Mouse (Mus musculus): ENCODE measurements at regions not wholly inside any gene's neighbourhood (a gene's known extent, or its start where the extent isn't known, plus 50 kb on each side); places are given as distances from the start of the nearest gene placed in this dataset.

DNA sequence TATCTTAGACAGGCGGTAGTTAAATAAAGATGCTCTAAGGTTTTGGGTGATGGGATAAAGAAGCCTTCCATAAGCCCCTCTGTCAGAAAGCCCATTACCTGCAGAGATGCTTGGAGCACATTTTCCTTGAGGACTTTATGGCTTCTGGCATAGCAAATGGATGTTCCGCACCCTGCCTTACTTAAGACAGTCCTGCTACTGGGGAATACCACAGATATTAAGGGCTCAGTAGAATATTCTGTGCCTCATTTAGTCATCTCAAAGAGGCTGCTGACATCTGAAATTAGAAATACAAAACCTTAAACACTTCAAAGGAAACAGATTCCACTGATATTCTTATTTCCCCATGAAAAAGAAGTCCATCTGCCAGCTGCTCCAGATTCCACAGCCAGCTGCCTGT lies 240.0 kb downstream of the Arl4a start:
- H3K4me3 ChIP-seq (ENCODE audit: control insufficient read depth in 1 of 2, insufficient read depth in 1 of 2, low read depth in 2 of 2, low read length in 2 of 2), result no peak overlapping the region
- H3K27ac ChIP-seq (ENCODE audit: control insufficient read depth, low read depth, low read length), result no peak overlapping the region
- no peaks in the 10 kb centered on the region for H3K4me1 ChIP-seq (ENCODE audit: control insufficient read depth in 1 of 2, insufficient read depth in 2 of 2, low read length in 2 of 2)
- H3K79me2 ChIP-seq (ENCODE audit: control insufficient read depth, insufficient read depth, low read length, poor library complexity), result no peaks in the 10 kb centered on the region
- DNase-seq (ENCODE audit: low read depth, low spot score), result no peak
- no peaks in the 10 kb centered on the region for H3K9me3 ChIP-seq (replicated peaks; ENCODE audit: insufficient read depth, low read length)
- no peaks in the 10 kb centered on the region for H3K36me3 ChIP-seq (ENCODE audit: control insufficient read depth in 1 of 2, insufficient read depth in 2 of 2, low read length in 2 of 2)
- no peaks in the 10 kb centered on the region for H3K27me3 ChIP-seq (ENCODE audit: control insufficient read depth in 1 of 2, insufficient read depth in 2 of 2, low read length in 2 of 2)
- no peak overlapping the region for H3K9ac ChIP-seq (ENCODE audit: control insufficient read depth, low read depth, low read length, poor library complexity, severe bottlenecking)
- TF ChIP-seq ZC3H11A (IDR thresholded peaks at IDR 0.05; ENCODE audit: low read depth, low read length) (no peak), JUND (IDR thresholded peaks at IDR 0.05; ENCODE audit: low read depth, low read length) (no peak), CTCF (IDR thresholded peaks at IDR 0.05 in 2 of 3, conservative IDR thresholded peaks at IDR 0.05 in 1 of 3; ENCODE audit: control insufficient read depth in 1 of 3, insufficient read depth in 1 of 3, low read depth in 2 of 3, low read length in 3 of 3, poor library complexity in 1 of 3, severe bottlenecking in 1 of 3) (no peak)

DNA sequence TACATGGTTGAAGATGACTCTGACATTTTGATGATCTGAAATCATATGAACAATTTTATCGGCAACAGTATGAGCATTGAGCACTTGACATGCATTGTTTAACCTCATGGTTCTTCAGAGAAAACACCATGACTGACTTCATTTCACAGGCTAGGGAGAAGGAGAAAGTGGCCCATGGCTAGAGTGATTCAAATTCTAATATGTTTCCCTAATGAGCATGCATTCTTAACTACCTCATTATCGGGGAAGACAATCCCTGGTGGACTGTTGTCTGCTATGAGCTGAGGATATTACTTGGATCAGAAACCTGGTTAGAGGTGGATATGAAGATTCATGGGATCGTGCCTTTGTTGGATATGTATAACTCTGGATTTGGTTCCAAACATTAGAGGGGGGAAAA lies 240.9 kb downstream of the Arl4a start:
- Histone ChIP-seq H3K79me2 (ENCODE audit: control insufficient read depth, insufficient read depth, low read length, poor library complexity) (no peaks in the 10 kb centered on the region), H3K27me3 (ENCODE audit: control insufficient read depth in 1 of 2, insufficient read depth in 2 of 2, low read length in 2 of 2) (no peaks in the 10 kb centered on the region; a peak in 1 of 4 replicates), H3K9me3 (replicated peaks; ENCODE audit: insufficient read depth, low read length) (no peaks in the 10 kb centered on the region), H3K4me1 (ENCODE audit: control insufficient read depth in 1 of 2, insufficient read depth in 2 of 2, low read length in 2 of 2) (no peaks in the 10 kb centered on the region), H3K27ac (ENCODE audit: control insufficient read depth, low read depth, low read length) (no peak overlapping the region), H3K36me3 (ENCODE audit: control insufficient read depth in 1 of 2, insufficient read depth in 2 of 2, low read length in 2 of 2) (no peaks in the 10 kb centered on the region), H3K4me3 (ENCODE audit: control insufficient read depth in 1 of 2, insufficient read depth in 1 of 2, low read depth in 2 of 2, low read length in 2 of 2) (no peak overlapping the region), H3K9ac (ENCODE audit: control insufficient read depth, low read depth, low read length, poor library complexity, severe bottlenecking) (no peak overlapping the region)
- TF ChIP-seq NRF1 (IDR thresholded peaks at IDR 0.05; ENCODE audit: insufficient read depth, low read depth, low read length, poor library complexity, severe bottlenecking) (no peak), CHD2 (IDR thresholded peaks at IDR 0.05; ENCODE audit: low read length) (no peak), BHLHE40 (IDR thresholded peaks at IDR 0.05; ENCODE audit: borderline replicate concordance, low read depth, low read length) (no peak)
- DNase-seq (ENCODE audit: low read depth, low spot score), result no peak

DNA sequence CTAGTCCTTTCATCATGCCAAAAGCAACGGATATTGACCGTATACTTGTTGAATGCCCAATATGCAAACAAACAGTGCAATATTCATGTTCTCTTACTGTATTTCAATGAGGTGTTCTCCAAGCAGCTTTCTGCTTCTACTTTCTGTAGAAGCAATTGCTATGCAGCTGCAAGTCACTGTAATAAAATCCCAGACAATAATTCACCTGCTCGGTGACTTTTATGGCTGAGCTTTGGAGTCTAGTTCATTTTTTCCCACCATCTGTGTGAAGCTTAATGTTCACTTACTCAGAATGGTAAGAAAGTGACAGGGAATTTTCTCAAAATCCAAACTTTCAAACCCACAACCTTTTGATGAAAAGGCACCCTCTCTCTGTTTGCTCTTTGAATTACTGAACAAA lies 252.8 kb downstream of the Arl4a start:
- H3K4me1 ChIP-seq (ENCODE audit: control insufficient read depth in 1 of 2, insufficient read depth in 2 of 2, low read length in 2 of 2), result no peaks in the 10 kb centered on the region
- no peak for TF ChIP-seq MXI1 (IDR thresholded peaks at IDR 0.05; ENCODE audit: low read depth, low read length)
- TF ChIP-seq ZMIZ1 (IDR thresholded peaks at IDR 0.05; ENCODE audit: low read depth, low read length), result no peak
- TF ChIP-seq SMC3 (IDR thresholded peaks at IDR 0.05; ENCODE audit: low read depth, low read length), result no peak
- no peak for TF ChIP-seq ETS1 (IDR thresholded peaks at IDR 0.05; ENCODE audit: low read depth, low read length)
- no peak for TF ChIP-seq MEF2A (IDR thresholded peaks at IDR 0.05; ENCODE audit: extremely low read depth, insufficient replicate concordance, low read depth, low read length, poor library complexity, severe bottlenecking)
- TF ChIP-seq POLR2A (IDR thresholded peaks at IDR 0.05; ENCODE audit: control insufficient read depth in 1 of 2, insufficient read depth in 1 of 2, low read depth in 1 of 2, low read length in 2 of 2, poor library complexity in 1 of 2), result no peak
- DNase-seq (ENCODE audit: low read depth, low spot score), result no peak
- H3K79me2 ChIP-seq (ENCODE audit: control insufficient read depth, insufficient read depth, low read length, poor library complexity), result no peaks in the 10 kb centered on the region
- no peaks in the 10 kb centered on the region for H3K27me3 ChIP-seq (ENCODE audit: control insufficient read depth in 1 of 2, insufficient read depth in 2 of 2, low read length in 2 of 2)
- no peak overlapping the region for H3K27ac ChIP-seq (ENCODE audit: control insufficient read depth, low read depth, low read length)
- no peaks in the 10 kb centered on the region for H3K36me3 ChIP-seq (ENCODE audit: control insufficient read depth in 1 of 2, insufficient read depth in 2 of 2, low read length in 2 of 2)
- H3K4me3 ChIP-seq (ENCODE audit: control insufficient read depth in 1 of 2, insufficient read depth in 1 of 2, low read depth in 2 of 2, low read length in 2 of 2), result no peak overlapping the region
- H3K9me3 ChIP-seq (replicated peaks; ENCODE audit: insufficient read depth, low read length), result no peaks in the 10 kb centered on the region
- H3K9ac ChIP-seq (ENCODE audit: control insufficient read depth, low read depth, low read length, poor library complexity, severe bottlenecking), result no peak overlapping the region

All from MEL (cell line).